Mouse (Mus musculus) megakaryocyte, embryonic 14.5 days (primary cell): ENCODE measurements at regions not wholly inside any gene's neighbourhood (a gene's known extent, or its start where the extent isn't known, plus 50 kb on each side); places are given as distances from the start of the nearest gene placed in this dataset.

Experiments
- H3K27me3 ChIP-seq: replicated peaks from 2 replicates; pipeline ENCODE3; 2012; ENCODE audit warnings: inconsistent platforms
- H3K36me3 ChIP-seq: replicated peaks from 2 replicates; pipeline ENCODE3; 2012; ENCODE audit warnings: low read length, inconsistent platforms, mixed read lengths
- H3K4me1 ChIP-seq: 2 replicates; pipeline ENCODE4 v1.6.1; 2012; ENCODE audit warnings: inconsistent platforms
- H3K4me3 ChIP-seq: replicated peaks from 2 replicates; pipeline ENCODE3; 2012; ENCODE audit warnings: moderate library complexity, mild to moderate bottlenecking, inconsistent platforms
- H3K9me3 ChIP-seq: 2 replicates; pipeline ENCODE4 v1.6.1; 2012; ENCODE audit warnings: inconsistent platforms
- FLI1 ChIP-seq: IDR thresholded peaks from 2 replicates; pipeline ENCODE4 v1.6.1; 2012; ENCODE audit warnings: low read length, inconsistent platforms, mixed read lengths
- GATA1 ChIP-seq: IDR thresholded peaks from 3 replicates; pipeline ENCODE4 v1.6.1; 2012; ENCODE audit warnings: mixed read lengths, low read length, inconsistent platforms, borderline replicate concordance

DNA sequence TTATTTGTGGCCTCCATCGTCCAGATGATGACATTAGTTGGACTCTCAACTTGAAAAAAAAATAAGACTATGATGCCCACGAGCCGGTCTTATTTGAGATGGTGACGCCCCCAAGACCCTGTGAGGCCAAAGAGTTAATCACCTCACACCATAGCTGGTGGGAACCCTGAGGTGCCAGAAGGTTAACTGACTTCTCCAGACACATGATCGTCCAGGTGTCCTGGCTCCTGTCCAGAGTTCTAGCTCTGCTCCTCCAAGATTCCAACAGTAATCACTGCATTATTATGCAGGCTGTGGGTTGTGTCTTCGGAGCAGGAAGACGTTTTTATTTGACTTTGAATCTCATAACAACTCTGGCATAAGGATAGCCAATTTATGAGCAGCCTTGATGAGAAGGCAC is 490.7 kb downstream of the Adam3 start:
- TF ChIP-seq GATA1 (no peak), FLI1 (no peak)
- H3K9me3 ChIP-seq: peaks cover 70% of the 10 kb centered on the region
- H3K4me1 ChIP-seq: no peaks in the 10 kb centered on the region
- H3K27me3 ChIP-seq: no peaks in the 10 kb centered on the region
- no peaks in the 10 kb centered on the region for H3K36me3 ChIP-seq
- H3K4me3 ChIP-seq: no peak overlapping the region

DNA sequence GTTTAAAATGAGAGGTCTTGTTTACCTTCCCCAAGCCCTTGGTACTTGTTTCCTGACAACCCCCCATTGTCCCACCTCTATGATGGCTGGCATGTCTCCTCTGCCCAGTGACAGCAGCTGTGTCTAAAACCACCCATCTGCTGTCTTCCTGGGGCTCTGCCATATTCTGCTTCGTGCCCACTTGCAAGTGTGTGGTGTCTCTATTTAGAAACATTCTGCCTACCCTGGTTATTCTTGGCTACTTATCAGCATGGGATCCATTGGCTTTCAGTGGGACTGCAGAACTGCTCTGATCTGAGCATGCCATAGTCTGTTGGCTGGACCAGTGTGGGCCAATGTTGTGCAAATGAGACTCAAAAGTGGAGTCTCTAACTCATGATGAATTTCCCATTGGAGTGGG is 497.5 kb downstream of the Adam3 start:
- no peaks in the 10 kb centered on the region for H3K4me1 ChIP-seq
- H3K4me3 ChIP-seq: no peak overlapping the region
- H3K9me3 ChIP-seq: peaks cover 43% of the 10 kb centered on the region
- no peaks in the 10 kb centered on the region for H3K36me3 ChIP-seq
- no peaks in the 10 kb centered on the region for H3K27me3 ChIP-seq
- TF ChIP-seq FLI1 (no peak), GATA1 (no peak)

DNA sequence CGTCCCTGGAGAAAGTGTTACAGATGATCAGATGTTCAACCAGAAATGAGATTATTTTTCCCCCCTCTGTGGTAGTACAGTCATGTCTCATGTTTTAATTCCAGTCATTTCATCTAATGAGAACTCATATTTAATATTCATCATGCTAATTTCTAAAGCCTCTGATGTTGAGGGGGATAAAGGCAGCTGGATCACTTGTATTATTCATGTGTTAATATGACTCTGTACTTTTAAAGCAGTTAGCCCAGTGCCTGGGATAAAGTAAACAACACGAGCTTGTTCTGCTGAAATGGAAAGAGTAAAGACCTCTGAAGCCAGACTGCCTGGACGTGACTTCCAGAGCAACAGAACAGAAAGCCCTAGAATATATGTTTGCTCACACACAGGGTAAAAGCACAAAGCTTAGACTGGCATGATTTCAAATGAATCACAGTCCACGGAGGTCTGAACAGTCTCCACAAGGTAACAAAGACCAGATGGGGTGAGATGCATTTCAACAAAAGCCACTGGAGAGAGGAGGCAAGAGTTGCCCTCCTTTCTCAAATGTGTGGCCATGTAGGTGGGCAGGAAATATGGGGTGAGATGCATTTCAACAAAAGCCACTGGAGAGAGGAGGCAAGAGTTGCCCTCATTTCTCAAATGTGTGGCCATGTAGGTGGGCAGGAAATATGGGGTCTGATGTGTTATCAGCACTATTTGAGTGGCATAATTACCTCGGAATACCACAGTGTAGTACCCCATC is 498.1 kb downstream of the Adam3 start:
- Histone ChIP-seq H3K27me3 (no peaks in the 10 kb centered on the region), H3K9me3 (peaks cover 36% of the 10 kb centered on the region), H3K4me3 (no peak overlapping the region), H3K4me1 (no peaks in the 10 kb centered on the region), H3K36me3 (no peaks in the 10 kb centered on the region)
- TF ChIP-seq GATA1 (no peak), FLI1 (no peak)

DNA sequence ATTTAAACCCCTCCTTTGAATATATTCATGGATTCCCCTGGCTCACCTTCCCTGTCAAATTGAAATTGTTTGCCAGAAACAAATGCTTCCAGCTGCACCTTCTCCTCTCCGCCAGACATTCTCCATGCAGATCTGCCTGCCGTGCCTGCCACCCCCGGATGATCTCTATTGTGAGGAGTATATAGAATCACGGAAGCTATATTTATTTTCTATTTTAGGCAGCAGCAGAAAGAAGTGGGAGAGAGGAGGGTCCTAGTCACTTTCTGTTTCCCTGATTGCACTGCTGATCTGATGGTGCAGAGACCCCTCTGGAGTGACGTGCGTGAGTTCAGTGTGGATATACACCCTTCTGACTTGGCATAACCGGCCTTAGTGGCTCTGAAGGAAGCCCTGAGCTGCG is 505.4 kb downstream of the Adam3 start:
- Histone ChIP-seq H3K9me3 (peaks cover 20% of the 10 kb centered on the region; the same call in 1 of the 2 replicates), H3K4me1 (no peaks in the 10 kb centered on the region), H3K4me3 (no peak overlapping the region), H3K36me3 (no peaks in the 10 kb centered on the region), H3K27me3 (no peaks in the 10 kb centered on the region)
- TF ChIP-seq GATA1: no peak
- TF ChIP-seq FLI1: no peak

DNA sequence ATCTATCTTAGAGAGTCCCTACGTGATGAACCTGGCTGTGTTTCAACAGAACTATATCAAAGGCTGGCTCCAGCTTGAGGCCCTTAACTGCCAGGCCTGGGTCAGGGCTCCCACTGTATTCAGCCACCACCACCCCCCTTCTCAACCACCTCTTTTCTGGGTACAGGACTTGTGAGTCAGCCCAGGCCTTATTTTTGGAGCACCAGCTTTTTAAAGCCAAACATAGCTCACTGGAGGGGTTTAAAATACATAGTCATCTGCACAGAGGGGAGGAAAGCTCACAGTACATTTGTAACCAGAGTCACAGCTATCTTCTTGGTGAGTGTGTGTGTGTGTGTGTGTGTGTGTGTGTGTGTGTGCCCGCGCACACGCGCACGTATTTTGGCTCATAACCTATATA is 509.0 kb downstream of the Adam3 start:
- no peaks in the 10 kb centered on the region for H3K36me3 ChIP-seq
- no peaks in the 10 kb centered on the region for H3K27me3 ChIP-seq
- H3K4me3 ChIP-seq: no peak overlapping the region
- no peaks in the 10 kb centered on the region for H3K4me1 ChIP-seq
- TF ChIP-seq GATA1: no peak
- TF ChIP-seq FLI1: no peak
- H3K9me3 ChIP-seq: peaks cover 32% of the 10 kb centered on the region; the same call in 1 of the 2 replicates

DNA sequence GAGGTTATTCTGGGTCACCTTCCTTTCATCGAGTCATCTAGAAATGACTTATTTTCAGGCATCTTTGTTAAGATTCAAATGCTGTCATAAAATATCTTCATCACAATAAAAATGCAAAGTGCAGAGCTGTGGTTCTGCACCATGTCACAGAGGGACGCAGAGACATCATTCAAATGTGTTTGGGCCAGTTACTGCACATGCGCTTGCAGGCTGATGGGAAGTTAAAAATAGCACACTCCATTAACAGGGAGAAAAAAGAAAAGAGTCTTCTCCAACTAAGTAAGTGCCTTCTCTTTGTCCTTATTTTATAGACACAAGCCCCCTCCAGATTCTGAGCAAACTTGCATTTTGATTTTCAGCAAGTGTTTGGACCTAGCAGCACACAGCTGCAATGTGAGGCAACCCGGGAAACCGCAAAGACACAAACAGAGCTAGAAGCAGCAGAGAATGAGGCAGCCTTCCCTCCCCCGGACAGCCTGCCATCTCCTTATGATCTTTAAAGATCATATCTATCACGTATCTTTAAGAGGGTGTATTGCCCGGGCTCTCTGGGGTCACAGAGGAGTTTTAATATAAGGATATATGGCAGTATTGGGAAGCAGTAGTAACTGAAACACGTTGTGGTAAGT is 510.0 kb downstream of the Adam3 start:
- H3K36me3 ChIP-seq: no peaks in the 10 kb centered on the region
- no peak for TF ChIP-seq FLI1
- TF ChIP-seq GATA1: no peak
- no peaks in the 10 kb centered on the region for H3K4me1 ChIP-seq
- H3K27me3 ChIP-seq: no peaks in the 10 kb centered on the region
- H3K9me3 ChIP-seq: peaks cover 28% of the 10 kb centered on the region
- H3K4me3 ChIP-seq: no peak overlapping the region

DNA sequence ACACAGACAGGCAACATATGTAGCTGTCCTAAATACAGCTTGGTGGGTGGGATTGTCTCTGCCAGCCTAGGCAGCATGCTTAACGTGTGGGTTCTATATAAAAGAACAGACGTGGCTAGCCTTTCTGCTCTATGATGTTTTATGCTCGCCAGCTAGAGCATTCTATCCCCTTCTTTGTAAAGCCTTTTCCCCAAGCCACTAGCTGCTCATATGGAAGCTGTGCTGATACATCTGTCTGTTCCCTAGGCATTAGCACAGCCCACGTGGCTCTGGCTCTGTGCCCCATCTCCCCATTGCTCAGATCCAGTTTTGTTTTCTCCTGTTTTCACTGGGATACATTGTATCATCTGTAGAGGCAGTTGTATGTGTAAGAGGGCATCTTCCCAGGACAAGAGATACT is 511.3 kb downstream of the Adam3 start:
- H3K4me3 ChIP-seq: no peak overlapping the region
- H3K36me3 ChIP-seq: no peaks in the 10 kb centered on the region
- H3K9me3 ChIP-seq: peaks cover 24% of the 10 kb centered on the region
- no peaks in the 10 kb centered on the region for H3K4me1 ChIP-seq
- no peaks in the 10 kb centered on the region for H3K27me3 ChIP-seq
- TF ChIP-seq GATA1 (no peak), FLI1 (no peak)

DNA sequence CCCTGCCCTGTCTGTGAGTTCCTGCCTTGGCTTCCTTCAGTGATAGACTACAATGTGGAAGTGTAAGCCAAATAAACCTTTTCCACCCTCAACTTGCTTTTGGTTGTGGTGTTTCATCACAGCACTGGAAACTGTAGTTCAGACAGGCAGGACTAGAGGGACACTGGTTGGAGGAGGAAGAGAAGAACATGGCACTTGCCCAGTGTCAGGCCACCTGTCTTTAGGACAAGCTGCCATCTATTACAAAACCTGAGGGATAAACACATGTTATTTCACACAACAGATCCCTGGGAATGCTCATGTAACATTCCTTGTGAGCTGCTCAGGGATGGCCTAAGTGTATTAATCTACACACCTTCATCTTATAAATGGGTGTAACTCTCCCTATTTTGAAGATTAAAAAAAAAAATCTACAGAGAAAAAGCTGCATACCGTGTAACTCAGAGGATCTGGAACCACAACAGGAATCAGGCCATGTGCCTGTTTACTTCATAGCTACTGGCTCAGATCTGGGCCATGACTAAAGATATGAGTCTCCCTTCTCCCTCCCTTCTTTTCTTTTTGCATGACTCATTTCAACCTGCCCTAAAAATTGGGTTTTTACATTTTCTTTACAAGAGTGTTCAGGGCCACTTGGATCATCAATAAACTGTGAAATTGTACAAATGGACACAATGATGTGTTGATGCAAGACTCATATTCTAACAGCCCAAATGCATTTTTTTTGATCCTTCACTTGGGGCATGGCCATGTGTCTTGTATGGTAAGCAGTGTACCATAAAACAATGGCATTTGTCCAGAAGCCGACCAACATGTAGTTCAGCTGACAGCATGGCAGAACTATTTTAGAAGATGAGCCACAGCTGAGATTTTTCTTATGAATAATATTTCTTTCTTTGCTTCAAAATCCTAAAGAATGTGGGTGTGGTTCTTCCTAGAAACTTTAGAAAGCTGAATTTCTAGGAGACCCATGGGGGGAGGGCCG is 513.1 kb downstream of the Adam3 start:
- H3K27me3 ChIP-seq: no peaks in the 10 kb centered on the region
- H3K4me1 ChIP-seq: no peaks in the 10 kb centered on the region
- peaks cover 31% of the 10 kb centered on the region for H3K9me3 ChIP-seq
- no peak overlapping the region for H3K4me3 ChIP-seq
- H3K36me3 ChIP-seq: no peaks in the 10 kb centered on the region
- no peak for TF ChIP-seq GATA1
- no peak for TF ChIP-seq FLI1

DNA sequence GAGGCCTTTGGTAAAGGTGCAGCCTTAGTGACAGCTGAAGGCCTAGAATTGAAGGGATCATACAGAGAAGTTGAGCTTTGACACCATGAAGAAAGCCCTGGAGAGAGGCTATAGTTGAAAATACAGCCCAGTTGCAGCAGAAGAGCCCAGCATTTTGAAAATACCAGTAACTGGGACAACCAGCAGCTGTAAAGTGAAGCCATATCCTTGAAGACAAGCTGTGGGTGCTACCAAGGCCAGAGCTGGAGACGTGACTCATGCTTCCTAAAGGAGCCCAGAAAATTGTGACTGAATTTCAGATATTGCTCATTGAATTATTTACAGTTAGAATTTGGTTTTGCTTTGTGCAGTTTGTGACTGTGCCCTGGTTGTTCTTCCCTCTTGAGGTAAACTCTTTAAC is 514.6 kb downstream of the Adam3 start:
- H3K27me3 ChIP-seq: no peaks in the 10 kb centered on the region
- TF ChIP-seq FLI1: no peak
- no peak for TF ChIP-seq GATA1
- H3K4me1 ChIP-seq: no peaks in the 10 kb centered on the region
- H3K4me3 ChIP-seq: no peak overlapping the region
- peaks cover 40% of the 10 kb centered on the region for H3K9me3 ChIP-seq
- no peaks in the 10 kb centered on the region for H3K36me3 ChIP-seq
